Mouse (Mus musculus) brain, embryonic 14.5 days (tissue): Measurements from ENCODE around the gene Zbtb3.
A peak's percentile ranks its signal among the peaks of the same experiment; 100 is the strongest.

Experiments used
- CTCF ChIP-seq: fragments of 200-500 bp; IDR thresholded peaks from 2 replicates; pipeline ENCODE4 v1.5.1; 2012; ENCODE audit warnings: inconsistent platforms, mild to moderate bottlenecking, moderate library complexity, borderline replicate concordance; ENCODE audit not compliant: insufficient read depth, insufficient read length; ENCODE audit errors: extremely low read depth
- POLR2A ChIP-seq: fragments of 200-500 bp; IDR thresholded peaks from 2 replicates; pipeline ENCODE4 v1.6.1; 2012; ENCODE audit warnings: mild to moderate bottlenecking, inconsistent platforms, borderline replicate concordance; ENCODE audit not compliant: poor library complexity, insufficient read depth, insufficient read length, severe bottlenecking; ENCODE audit errors: extremely low read depth

- no peak for TF ChIP-seq CTCF
- peak; percentile 82; the same call in 1 of the 2 replicates for TF ChIP-seq POLR2A
Measured at GRCm38 (mm10) chr19:8774086-8774835, 28.1 kb upstream of the Zbtb3 start, which contains the start of gene Tmem179b.
